Mouse (Mus musculus) spleen, adult 2 months (tissue): ENCODE measurements around the gene Klc1.

Experiments
- CTCF ChIP-seq: fragments of 200-500 bp; IDR thresholded peaks from 2 replicates; pipeline ENCODE4 v1.5.1; 2011; ENCODE audit warnings: mild to moderate bottlenecking, inconsistent platforms; ENCODE audit not compliant: insufficient read depth, insufficient read length, insufficient replicate concordance; ENCODE audit errors: extremely low read depth
- POLR2A ChIP-seq: fragments of 200-500 bp; IDR thresholded peaks from 2 replicates; pipeline ENCODE4 v1.6.1; 2011; ENCODE audit warnings: low read depth, low read length, inconsistent platforms

DNA sequence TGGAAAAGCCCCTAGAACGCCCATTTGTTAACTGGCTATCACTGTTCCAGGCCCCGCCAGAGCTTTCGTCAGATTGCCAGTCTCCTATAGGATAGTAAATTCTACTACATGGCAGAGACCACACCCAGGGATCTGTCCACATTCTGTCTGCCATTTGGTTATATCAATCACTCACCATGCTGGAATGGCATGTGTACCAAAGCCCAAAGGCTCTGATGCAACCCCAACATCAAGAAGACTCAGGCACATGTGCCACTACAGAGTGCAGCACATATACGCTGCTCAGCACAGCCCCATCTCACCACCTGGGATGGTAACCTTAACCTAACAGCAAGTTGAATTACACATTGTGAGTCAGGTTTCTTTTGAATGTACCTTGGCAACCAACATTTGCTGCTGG is 87.3 kb downstream of the Klc1 start:
- no peak for TF ChIP-seq POLR2A
- TF ChIP-seq CTCF, result no peak
